Mouse (Mus musculus) CD4-positive naive resting alpha-beta T cell, adult 57 days (primary cell): ENCODE data around the gene Mtif3. TPM values are rescaled to one million over a fixed set of nuclear protein-coding genes. Genes with fewer than 3 reads are reported as not detected.

ENCODE experiments used
- total RNA-seq: library from RNA; stranded (reverse); gene quantifications from one replicate; pipeline ENCODE4 v1.2.4, GENCODE M21; 2023

Gene Mtif3
- 17.5 TPM for total RNA-seq

GRCm38 (mm10) chr5:146963118-146963936 lies at the start of gene Mtif3:
Gene Mtif3 (minus strand): TSS chr5:146963800.

DNA sequence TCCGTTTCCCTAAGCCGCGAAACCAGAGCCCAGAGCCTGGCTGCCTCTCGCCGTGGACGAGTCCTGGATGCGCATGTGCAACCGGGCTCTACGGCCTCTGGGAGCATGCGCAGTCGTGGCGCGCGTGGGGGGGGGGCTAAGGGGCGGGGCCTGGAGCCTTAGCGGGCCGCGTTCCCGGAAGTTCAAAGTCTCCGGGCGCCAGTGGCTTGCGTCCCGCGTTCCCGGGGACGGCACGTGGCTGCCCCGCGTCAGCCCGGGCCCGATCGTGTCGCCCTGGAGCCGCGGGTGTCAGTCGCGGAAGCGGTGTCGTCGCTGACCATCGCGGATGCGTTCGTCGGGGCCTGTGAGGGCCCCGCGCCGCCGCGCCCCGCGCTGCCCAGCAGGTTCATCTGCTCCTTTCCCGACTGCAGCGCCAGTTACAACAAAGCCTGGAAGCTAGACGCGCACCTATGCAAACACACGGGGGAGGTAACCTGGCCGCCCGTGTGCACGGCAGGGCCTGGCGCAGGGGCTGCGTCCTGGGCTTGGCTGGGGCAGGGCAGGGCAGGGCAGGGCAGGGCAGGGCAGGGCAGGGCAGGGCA lies 15.0 kb downstream of the Mtif3 start, which contains the start of gene Gtf3a:
Gtf3a (plus strand) TSS at position 150 of the 581 bp plus-strand sequence.

Other genes with a start within 250 kb of the Mtif3 start
- gene Usp12, start 168.8 kb downstream of the Mtif3 start, total RNA-seq: 44.6 TPM
- gene Rpl21, start 130.9 kb downstream of the Mtif3 start, total RNA-seq: 812 TPM
- gene Rasl11a, start 118.7 kb downstream of the Mtif3 start, total RNA-seq: 1.7 TPM
- gene Gtf3a, start 15.1 kb downstream of the Mtif3 start, total RNA-seq: 34.5 TPM
- 20.9 TPM for gene Lnx2, start 112.8 kb upstream of the Mtif3 start, total RNA-seq
- 130 TPM for gene Polr1d, start 113.2 kb upstream of the Mtif3 start, total RNA-seq
- not detected for gene Gsx1, start 224.9 kb upstream of the Mtif3 start, total RNA-seq